Mouse (Mus musculus): Measurements from ENCODE around the gene Slc48a1. TPM values are rescaled to one million over a fixed set of nuclear protein-coding genes. Genes with fewer than 3 reads are reported as not detected.
A peak's percentile ranks its signal among the peaks of the same experiment; 100 is the strongest.

Slc48a1 gene
- total RNA-seq, 2 experiments from 2014 or later, result 133 to 135 TPM

- H3K27ac ChIP-seq, result no peak overlapping the region
- no peak for TF ChIP-seq CTCF (conservative IDR thresholded peaks at IDR 0.05)
- DNase-seq (ENCODE audit: low spot score in 2 of 2), result no peak
- H3K4me3 ChIP-seq, result no peak overlapping the region
Measured at GRCm38 (mm10) chr15:97801811-97802210, 23.5 kb downstream of the Slc48a1 start.

- Histone ChIP-seq H3K4me3 (no peak overlapping the region), H3K27ac (no peak overlapping the region)
- no peak for DNase-seq (ENCODE audit: low spot score in 2 of 2)
- TF ChIP-seq CTCF (conservative IDR thresholded peaks at IDR 0.05), result no peak
Measured at GRCm38 (mm10) chr15:97802575-97802974, 24.3 kb downstream of the Slc48a1 start.

- DNase-seq (ENCODE audit: low spot score in 2 of 2), result no peak
- Histone ChIP-seq H3K27ac (no peak overlapping the region), H3K4me3 (no peak overlapping the region)
- no peak for TF ChIP-seq CTCF (conservative IDR thresholded peaks at IDR 0.05)
Measured at GRCm38 (mm10) chr15:97807867-97808266, 29.5 kb downstream of the Slc48a1 start.

- DNase-seq (ENCODE audit: low spot score in 2 of 2), result no peak
- TF ChIP-seq CTCF (conservative IDR thresholded peaks at IDR 0.05), result no peak
- no peak overlapping the region for H3K27ac ChIP-seq
- no peak overlapping the region for H3K4me3 ChIP-seq
Measured at GRCm38 (mm10) chr15:97808532-97808931, 30.2 kb downstream of the Slc48a1 start.

- TF ChIP-seq CTCF (conservative IDR thresholded peaks at IDR 0.05), result no peak
- H3K4me3 ChIP-seq, result no peak overlapping the region
- no peak overlapping the region for H3K27ac ChIP-seq
- DNase-seq (ENCODE audit: low spot score in 2 of 2), result no peak
Measured at GRCm38 (mm10) chr15:97809206-97809605, 30.9 kb downstream of the Slc48a1 start.

GRCm38 (mm10) chr15:97809942-97810341 is 31.6 kb downstream of the Slc48a1 start:
- no peak overlapping the region for H3K27ac ChIP-seq
- H3K4me3 ChIP-seq, result no peak overlapping the region
- no peak for DNase-seq (ENCODE audit: low spot score in 2 of 2)
- peak; percentile 66 for TF ChIP-seq CTCF (conservative IDR thresholded peaks at IDR 0.05)

- Histone ChIP-seq H3K27ac (no peak overlapping the region), H3K4me3 (no peak overlapping the region)
- no peak for TF ChIP-seq CTCF (conservative IDR thresholded peaks at IDR 0.05)
- no peak for DNase-seq (ENCODE audit: low spot score in 2 of 2)
Measured at GRCm38 (mm10) chr15:97810399-97810798, 32.1 kb downstream of the Slc48a1 start.

GRCm38 (mm10) chr15:97811307-97811706 is 33.0 kb downstream of the Slc48a1 start:
- H3K4me3 ChIP-seq, result no peak overlapping the region
- no peak for TF ChIP-seq CTCF (conservative IDR thresholded peaks at IDR 0.05)
- H3K27ac ChIP-seq, result peak overlapping the region; percentile 88
- no peak for DNase-seq (ENCODE audit: low spot score in 2 of 2)

- Histone ChIP-seq H3K4me3 (no peak overlapping the region), H3K27ac (peak overlapping the region; percentile 88)
- no peak for TF ChIP-seq CTCF (conservative IDR thresholded peaks at IDR 0.05)
- DNase-seq (ENCODE audit: low spot score in 2 of 2), result peak; percentile 85 to 90
Measured at GRCm38 (mm10) chr15:97812126-97812525, 33.8 kb downstream of the Slc48a1 start.

GRCm38 (mm10) chr15:97812875-97813274 is 34.6 kb downstream of the Slc48a1 start:
- no peak overlapping the region for H3K4me3 ChIP-seq
- DNase-seq (ENCODE audit: low spot score in 2 of 2), result no peak
- H3K27ac ChIP-seq, result peak overlapping the region; percentile 88
- TF ChIP-seq CTCF (conservative IDR thresholded peaks at IDR 0.05), result no peak

- Histone ChIP-seq H3K4me3 (no peak overlapping the region), H3K27ac (peak overlapping the region; percentile 88)
- no peak for TF ChIP-seq CTCF (conservative IDR thresholded peaks at IDR 0.05)
- no peak for DNase-seq (ENCODE audit: low spot score in 2 of 2)
Measured at GRCm38 (mm10) chr15:97813452-97814204, 35.3 kb downstream of the Slc48a1 start.

GRCm38 (mm10) chr15:97814703-97815102 is 36.4 kb downstream of the Slc48a1 start:
- DNase-seq (ENCODE audit: low spot score in 2 of 2), result no peak
- Histone ChIP-seq H3K27ac (peak overlapping the region; percentile 68), H3K4me3 (no peak overlapping the region)
- no peak for TF ChIP-seq CTCF (conservative IDR thresholded peaks at IDR 0.05)

GRCm38 (mm10) chr15:97815254-97815653 is 36.9 kb downstream of the Slc48a1 start:
- no peak for TF ChIP-seq CTCF (conservative IDR thresholded peaks at IDR 0.05)
- Histone ChIP-seq H3K4me3 (no peak overlapping the region), H3K27ac (no peak overlapping the region; the same call in 1 of the 2 replicates)
- DNase-seq (ENCODE audit: low spot score in 2 of 2), result no peak
